Mouse (Mus musculus): ENCODE measurements around the gene Sox9.

Gene Sox9

DNA sequence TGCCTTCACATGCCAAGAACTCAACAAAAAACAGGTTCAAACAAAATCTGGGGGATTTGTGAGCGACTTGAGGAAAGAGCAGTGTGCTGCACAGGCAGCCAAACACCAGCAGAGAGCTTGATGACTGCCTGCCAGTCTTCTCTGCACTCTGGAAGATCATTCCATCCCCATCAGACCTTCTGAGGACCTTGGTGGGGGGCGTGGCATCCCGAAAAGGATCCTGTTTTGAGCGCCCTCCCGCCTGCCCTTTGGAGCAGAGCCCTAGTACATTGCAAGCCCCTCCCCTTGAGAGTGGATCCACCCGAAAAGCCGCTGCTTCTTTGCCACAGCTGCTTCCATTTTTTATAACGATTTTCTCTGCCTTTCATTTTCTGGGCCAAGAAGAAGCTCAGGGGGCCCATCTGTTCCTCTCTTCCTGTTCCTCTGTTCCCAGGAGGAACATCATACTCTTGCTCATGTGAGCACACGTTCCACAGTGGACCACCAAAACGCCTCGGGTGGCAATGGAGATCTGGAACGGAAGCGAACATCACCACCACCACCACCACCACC lies 16.9 kb downstream of the Sox9 start:
- ATAC-seq (ENCODE audit: low TSS enrichment): peak; percentile 52; the same call in 1 of the 2 replicates

DNA sequence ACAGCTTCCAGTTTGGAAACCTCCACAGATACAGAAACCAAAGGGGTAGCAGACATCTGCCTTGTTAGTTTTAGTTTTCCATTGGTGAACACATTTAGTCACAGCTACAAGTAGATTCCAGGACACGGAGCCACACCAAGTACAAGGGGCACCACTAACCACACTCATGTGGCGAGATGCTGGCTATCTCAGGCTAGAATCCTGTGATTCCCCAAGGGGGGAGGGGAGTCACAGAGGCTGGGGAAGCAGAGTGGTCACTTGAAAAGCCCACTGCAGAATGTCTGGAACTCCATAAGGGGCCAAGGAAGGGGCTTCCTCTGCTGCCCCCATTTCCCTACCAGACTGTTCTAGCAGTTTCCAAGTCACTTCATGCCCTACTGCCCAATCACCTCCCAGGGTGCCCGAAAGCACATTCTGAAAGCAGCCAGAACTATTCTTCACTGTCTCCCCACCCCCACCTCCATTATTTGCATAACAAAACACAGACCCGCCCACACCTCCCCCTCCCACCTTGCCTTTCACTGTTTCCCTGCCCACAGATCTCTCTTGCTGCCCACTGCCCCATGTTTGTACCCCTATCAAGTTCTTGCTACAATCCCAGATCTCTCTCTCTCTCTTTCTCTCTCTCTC lies 19.3 kb downstream of the Sox9 start:
- ATAC-seq (ENCODE audit: low TSS enrichment): no peak

DNA sequence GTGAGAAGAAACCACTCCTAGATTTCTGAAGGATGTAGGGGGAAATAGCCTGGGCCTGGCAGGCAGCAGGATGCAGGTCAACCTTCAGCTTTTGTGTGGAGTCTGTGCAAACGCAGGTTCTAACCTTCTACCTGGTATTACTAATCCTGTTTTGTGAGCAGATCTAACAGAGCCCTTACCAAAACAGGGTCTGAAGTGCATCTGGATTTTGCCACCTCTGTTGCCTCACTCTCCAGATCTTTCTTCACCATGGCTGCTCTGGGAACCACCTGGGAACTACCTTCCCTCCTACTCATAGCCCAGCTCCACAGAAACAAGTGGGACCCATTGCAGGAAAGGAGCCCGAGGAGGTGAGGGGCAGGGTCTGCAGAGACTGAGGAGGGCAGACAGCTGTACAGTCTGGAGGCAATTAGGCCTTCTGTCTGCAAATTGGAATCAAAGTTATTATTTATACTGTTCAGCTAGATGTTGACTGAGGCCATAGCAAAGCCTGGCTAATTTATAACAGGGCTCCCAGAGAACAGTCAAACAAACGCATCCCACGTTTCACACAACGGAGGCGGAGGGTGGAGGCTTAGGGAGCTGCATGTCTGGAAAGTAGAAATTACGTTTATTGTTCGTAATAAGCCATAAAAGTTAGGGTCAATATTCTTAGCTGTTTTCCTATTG lies 25.9 kb downstream of the Sox9 start:
- ATAC-seq (ENCODE audit: low TSS enrichment): no peak

DNA sequence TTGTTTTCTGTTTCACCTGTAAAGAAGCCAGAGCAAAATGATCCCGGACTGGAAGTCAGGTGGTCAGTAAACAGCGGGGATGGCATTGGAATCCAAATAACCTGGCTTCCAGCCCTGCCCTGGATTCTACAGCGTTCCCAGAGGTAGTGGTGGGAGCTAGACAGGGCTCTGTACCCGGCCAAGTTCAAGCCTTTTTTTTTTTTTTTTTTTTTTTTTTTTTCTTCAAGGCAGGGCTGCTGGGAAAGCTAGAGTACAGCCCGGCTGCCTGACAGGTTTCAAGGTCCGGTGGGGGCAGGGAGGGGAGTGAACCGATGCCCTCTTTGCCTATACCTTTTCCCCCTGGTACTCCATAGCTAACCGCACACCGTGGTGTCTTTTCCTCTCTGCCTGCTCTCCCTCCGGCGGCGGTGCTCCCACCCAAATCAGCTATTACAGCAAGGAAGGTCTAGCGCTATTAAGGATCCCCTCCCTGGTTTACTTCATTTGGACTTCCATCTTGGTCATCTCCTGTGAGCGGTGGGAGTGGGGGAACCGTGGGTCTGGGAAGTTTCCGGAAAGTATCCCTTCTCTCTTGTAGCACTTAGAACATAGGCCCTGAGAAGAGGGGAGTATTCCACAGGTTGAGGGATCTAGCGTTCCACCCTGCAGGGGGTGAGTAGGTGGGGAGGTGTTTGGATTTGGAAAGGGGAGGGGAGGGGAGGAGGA lies 28.6 kb downstream of the Sox9 start:
- ATAC-seq (ENCODE audit: low TSS enrichment): no peak

DNA sequence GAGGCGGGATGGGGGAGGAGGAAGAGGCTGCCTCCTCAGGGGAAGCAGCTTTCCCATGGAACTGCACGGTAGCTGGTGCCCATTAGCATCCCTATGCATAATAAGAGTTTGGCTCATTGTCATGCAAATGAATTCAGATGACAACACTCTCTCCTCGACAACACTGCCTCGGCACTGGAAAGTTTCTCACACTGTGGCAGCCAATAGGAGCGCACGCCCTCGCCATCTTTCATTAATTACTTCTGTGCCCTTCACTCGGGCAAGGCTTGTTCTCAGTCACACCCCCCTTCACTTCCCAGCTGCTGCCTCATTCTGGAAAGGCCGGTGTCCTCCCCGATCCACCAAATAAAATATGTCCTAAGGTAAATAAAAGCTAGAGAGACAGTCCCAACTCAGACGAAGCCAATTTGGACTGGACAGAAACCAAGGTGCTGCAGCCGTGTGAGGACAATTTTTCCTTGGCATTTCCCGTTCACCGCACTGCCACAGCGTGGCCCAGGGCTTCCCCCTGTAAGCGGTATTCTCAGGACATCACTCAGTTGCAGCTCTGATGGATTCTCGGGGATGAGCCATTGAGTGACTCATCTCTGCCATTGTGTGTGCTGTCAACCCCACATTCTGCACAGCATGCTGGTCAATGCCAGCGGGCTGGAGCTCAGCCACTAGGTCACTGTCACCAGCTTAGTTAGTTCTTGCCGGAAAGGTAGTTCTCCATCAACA lies 29.3 kb downstream of the Sox9 start:
- ATAC-seq (ENCODE audit: low TSS enrichment): peak; percentile 95

DNA sequence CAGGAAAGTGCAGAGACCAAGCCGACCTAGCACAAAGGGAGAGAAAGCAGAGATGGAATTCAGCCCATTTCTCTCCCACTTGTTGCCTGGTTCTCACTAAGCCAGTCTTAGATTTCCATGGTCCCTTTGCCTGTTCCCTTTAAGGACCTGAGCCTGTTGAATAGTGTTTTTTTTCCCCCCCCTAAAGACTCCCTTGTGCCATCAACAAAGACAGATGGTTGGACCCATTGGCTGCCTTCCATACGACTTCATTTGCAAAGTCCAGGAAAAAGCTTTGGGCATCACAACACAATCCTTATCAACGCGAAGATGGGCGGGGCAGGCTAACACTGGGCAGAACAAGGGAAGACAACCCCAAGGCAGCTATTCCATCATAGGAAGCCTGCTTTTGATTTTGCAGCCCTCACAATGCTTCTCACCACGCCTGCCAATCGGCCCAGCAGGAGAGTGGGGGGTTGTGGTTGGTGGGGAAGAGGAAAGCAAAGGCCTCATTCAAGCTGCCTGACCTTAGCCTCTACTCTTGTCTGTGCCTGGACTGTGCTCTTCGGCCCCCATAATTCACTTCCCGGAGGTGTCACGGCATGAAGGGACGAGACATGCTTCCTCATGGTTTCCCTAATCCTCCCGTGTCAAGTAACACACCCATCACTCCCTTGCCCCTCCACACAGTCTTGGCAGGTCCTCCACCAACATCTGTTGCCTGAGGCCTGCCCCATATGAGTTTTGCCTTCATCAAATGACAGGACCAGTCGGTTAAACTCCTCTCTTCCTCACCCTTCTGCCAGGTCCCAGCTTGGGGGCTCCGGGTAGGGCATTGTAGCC lies 36.0 kb downstream of the Sox9 start:
- ATAC-seq (ENCODE audit: low TSS enrichment): no peak

DNA sequence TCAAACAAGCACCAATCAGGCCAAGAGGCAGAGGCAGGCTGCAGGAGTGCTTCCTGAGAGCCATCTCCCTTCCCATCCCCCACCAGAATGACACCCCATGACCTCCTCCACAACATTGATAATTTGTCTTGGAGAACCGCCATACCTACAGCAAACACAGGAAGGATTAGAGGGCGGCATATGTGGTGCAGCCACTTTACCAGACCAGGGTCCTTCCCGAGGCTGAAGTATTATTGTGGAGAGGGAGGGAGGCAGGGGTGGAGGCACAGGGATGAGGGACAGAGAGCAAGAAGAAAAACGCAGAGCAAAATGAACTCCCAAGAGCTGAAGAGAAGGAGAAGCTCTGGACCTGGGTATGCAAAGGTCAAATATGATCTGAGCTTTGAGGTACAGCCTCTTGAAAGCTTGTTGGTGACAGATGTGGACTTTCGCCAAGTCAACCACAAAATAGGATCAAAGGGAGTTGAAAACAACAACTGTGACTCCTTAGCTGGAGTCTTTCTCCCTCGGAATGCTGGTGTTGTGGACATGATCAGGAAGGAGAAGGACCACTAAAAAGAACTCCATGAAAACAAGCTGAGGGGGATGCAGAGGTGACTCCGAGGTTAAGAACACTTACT lies 36.7 kb downstream of the Sox9 start:
- no peak for ATAC-seq (ENCODE audit: low TSS enrichment)

DNA sequence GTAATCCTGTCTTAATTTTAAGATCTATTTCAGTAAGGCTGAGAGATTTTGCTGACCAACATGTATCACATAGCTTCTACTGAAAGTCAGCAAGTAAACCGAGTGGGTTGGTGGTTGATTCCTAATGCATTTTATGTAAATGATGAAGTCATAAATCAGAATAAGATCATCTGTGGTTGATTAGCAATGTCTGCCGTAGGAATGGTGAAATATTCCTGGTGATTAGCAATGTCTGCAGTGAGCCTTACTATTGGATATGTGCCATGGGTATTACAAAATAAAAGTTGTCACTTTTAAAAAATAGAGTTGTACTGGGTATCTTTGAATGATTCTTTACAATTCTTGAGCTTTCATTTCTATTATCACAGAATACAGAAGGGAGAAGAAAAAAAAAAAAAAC lies 39.5 kb downstream of the Sox9 start:
- no peak for ATAC-seq (ENCODE audit: low TSS enrichment)

DNA sequence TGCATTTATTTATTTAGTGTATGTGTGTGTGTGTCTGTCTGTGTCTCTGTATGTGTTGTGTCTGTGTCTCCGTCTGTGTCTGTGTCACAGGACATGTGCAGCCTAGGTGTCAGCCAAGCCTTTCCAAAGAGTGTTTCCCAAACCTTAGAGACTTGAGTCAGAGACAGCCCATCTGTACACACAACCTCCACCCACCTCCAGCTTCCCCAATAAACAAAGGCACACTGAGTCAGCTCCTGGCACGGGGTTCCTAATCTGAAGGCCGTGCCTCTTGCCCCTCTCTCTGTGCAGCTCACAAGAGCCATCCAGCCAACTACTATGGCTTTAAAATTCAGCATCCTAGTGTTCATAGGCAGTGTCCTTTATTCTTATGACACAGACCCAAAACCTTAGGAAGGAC lies 42.1 kb downstream of the Sox9 start:
- no peak for ATAC-seq (ENCODE audit: low TSS enrichment)

DNA sequence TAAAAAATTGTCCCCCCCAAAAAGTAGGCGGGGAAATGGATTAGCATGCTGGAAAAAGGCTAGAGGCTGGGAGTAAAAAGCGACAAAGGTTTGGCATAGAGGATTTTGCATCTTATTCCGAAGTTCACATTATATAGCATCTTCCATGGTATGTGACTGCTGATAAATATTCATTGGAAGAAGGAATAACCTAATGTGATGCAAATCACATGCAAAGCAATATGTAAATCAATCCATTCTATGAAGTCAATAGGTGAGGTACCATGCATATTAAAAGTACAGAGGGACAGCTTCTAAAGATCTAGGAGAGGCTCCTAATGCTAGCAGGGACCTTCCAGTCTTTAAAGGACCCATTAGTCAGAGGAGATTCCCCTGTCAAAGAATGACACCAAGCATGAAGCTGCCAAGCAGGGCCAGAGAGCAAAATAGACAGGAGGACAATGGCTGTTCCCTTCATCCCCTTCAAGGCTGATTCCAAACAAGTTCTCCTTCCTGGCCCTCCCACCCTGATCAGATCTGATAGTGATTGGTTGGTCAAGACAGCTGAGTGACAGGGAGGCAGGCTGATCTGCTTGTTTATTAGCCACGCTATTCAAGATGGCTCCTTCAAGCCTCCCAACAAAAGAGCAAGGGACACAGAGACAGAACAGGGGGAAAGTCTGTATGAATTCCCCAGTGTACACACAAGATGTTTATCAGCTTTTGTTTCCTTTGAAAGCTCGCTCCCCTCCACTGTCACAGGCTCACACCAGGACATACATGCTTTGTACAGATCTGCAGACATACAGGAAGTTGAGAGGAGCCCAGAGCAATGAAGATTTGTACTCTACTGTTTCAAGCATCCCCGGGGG lies 44.4 kb downstream of the Sox9 start:
- ATAC-seq (ENCODE audit: low TSS enrichment): no peak

DNA sequence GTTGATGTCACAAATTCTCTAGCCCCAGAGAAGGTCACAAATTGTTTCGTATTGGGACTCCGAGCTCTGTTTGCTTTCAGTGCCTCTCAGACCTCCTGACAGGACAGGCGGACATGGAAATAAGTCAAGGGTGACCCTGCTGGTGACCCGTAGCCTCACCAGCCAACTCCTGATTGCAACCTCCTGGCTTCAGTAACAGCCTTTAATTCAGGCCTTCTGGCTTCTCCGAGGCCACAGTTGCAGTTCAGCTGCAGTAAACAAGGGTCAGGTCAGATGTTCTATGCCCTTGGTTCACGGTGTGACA lies 45.0 kb downstream of the Sox9 start:
- no peak for ATAC-seq (ENCODE audit: low TSS enrichment)

DNA sequence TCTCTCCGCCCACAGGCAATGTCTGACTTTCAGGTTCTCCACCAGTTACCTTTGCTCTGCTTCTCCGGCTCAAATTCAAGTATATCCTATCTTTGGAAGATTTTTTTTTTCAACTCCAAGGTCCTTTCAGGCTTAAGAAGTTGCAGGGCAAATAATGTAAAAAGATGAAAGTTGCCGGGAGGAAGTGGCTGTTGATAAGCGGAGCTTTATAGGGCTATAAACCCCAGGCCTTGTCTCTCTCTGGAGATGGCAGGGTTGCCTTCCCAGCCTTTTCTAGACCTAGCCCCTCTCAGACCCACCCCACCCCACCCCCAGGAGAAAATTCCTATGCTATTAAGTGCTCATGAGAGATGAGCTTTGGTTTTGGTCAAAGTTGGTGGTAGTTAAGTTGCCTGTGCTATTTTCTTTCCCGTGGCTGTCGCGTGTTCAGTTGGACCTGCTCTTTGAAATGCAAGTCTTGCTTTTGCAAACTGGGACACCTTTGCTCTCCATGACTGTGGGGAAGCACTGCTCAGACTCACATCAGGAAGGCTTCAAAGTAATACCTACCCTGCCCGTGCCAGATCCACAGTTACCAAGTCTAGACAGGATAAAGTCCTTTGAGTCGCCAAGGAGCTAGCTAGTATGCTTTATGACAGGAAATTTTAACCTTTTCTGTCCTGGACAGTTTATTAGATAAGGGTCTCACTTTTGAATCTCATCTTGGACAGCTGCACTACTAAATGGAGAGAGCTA lies 46.7 kb downstream of the Sox9 start:
- no peak for ATAC-seq (ENCODE audit: low TSS enrichment)

DNA sequence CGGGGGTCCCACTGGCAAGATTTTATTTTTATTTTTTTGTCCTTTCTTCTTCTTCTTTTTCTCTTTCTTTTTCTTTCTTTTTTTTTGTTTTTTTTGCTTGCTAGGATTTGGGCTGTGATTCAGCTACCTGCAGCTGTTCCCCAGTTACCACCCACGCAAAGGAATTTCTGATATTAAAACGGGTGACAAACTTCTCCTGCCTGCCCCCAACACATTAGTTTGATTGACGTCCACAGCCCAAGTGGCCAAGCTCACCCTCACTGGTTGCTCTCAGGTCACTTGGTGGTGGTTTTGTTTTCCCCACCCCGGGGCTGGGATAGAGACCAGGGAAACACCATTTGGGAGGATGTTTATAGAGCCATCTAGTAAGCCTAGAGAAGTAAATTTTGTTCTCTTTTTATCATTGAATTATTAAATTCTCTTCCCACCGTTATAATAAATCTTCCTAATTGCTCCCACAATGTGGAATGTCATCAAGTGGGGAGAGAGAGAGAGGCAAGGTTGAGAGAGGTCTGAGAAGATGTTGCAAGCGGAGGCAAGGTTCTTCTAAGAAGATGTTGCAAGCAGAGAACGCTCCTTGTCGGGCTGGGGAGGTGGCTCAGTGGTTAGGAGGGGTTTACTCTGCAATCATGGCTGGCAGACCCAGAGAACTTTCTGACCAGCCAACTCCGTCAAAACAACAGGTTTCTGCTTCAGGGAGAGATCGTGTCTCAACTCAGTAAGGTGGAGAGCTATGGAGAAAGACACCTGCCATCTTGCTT lies 52.4 kb downstream of the Sox9 start:
- ATAC-seq (ENCODE audit: low TSS enrichment): no peak

DNA sequence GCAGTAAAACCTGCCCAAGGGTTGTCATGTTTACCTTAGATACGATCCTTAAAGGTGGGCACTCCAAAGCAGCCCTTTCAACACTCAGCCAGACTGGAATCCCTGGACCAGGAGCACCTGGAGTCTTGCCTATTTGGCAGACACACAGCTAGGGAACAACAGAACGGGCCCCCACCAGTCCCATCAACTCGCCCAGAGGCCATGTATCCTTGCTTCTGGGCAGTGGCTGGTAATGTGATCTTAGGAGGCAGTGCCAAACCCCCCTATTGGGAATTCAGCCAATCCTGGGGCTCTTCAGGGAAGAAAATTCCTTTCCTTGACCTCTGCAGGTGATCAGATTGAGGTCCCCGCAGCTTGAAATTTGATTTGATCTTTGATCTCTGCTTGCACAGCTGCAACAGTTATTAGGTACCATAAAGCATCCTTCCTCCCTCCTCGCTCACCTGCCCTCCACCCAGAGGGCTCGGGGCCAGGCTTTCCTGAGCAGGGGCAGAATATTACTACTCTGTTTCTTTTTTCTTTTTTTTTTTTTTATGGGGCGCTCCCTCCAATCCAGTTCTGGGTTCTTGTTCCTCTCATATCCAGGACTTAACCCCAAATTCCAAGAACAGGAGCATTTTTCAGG lies 53.6 kb downstream of the Sox9 start:
- ATAC-seq (ENCODE audit: low TSS enrichment): no peak

Measured in frontal cortex, adult (tissue).